Mouse (Mus musculus): ENCODE data around the gene Serpini1.
A peak's percentile ranks its signal among the peaks of the same experiment; 100 is the strongest.

Gene Serpini1

DNA sequence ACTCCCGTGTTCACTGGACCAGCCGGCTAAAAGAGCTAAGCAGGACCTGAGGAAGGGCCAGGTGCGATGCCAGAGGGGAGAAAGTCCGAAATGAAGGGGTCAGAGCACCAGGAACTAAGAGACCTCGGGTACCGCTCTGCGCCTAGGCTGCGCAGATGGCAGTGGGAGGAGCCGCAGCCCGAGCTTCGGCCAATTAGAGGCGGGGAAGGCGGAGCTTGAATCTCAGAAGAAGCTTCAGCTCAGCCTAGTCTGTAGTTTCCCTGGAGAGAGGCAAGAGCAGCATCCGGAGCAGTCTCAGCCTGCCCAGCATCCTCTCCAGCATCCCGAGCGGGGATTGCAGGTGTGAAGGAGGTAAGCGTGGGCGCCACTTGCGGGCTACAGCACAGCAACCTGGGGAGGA lies at the start of gene Serpini1:
Gene Serpini1 (plus strand): TSS at position 256 of the 400 bp plus-strand sequence.
- peak; percentile 81 for DNase-seq (ENCODE audit: low read depth, low spot score)

GRCm38 (mm10) chr3:75517631-75518250 lies 39.6 kb upstream of the Serpini1 start:
- peak; percentile 0 for DNase-seq (ENCODE audit: low read depth, low spot score)

DNA sequence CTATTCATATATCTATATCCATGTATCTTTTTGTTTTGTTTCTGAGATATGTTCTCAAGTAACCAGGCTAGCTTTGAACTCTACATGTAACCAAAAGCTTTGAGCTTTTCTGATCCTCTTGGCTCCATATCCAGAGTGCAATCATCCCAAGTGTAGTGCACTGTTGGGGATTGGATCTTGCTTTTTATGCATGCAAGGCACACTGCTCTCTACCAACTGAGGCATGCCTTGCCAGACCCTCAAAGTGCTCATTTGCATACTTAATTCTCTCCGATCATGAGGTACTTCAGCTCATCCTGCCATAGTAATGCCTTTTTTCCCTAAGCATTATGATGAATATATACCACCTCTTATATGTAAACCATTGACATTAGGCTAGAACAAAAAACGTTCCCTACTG lies 36.0 kb upstream of the Serpini1 start:
- DNase-seq (ENCODE audit: low read depth, low spot score): no peak

DNA sequence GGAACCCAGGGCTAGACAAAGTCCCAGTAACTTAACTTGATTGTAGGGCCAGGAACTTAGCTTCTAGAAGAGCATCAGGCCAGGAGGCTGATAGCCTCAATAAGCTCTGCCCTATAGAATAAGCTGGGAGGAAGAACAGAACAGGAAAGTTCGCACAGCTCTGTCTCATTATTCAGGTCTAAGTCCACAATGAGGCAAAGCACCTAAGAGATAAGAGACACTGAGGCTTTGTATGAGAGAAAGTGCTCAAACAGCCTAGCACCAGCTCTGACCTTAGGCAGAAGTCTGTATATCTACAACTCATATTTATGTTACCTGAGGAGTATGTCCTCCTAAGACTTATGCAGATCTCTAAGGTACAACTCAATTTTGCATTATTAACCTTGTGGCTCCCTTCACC lies 34.8 kb upstream of the Serpini1 start:
- no peak for DNase-seq (ENCODE audit: low read depth, low spot score)

- DNase-seq (ENCODE audit: low read depth, low spot score): no peak
Measured at GRCm38 (mm10) chr3:75531074-75531473, 26.3 kb upstream of the Serpini1 start.

GRCm38 (mm10) chr3:75534045-75534834 lies 23.1 kb upstream of the Serpini1 start:
- DNase-seq (ENCODE audit: low read depth, low spot score): no peak

DNA sequence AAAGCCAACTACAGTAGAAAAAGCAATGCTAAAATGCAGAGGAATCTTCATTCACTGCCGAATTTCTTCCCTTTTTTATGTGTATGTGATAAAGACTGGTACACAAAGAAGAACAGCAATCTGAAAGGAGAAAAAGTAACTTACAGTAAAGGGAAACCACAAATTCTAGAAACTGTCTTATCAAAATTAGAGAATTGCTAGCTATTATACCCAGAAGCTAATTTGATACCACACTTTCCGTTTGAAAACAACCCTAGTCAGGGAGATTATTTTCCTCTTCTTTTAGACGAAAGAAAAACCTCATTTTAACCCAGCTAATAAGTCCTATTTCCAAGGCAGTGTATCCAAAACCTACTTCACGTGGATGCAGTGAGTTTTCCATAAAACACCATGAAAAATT lies 16.1 kb upstream of the Serpini1 start:
- DNase-seq (ENCODE audit: low read depth, low spot score): no peak

DNA sequence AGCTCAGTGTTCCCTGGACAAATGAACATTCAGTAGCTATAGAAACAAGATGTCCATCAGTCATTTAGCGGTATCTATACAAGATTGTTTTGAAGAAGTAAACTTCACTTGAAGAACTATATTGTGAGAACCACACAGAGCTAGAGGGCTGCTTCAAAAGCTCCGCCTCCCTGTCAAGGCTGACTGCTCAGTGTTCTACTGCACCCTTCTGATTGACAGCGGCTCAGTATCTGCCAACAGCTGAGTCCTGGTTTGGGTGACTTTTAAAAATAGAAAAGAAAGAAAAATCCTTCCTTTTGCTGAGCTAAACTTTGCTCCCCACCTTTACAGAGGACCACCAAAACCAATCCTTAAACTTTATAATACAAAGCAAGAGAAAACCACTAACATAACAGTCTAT lies 14.5 kb upstream of the Serpini1 start:
- no peak for DNase-seq (ENCODE audit: low read depth, low spot score)

DNA sequence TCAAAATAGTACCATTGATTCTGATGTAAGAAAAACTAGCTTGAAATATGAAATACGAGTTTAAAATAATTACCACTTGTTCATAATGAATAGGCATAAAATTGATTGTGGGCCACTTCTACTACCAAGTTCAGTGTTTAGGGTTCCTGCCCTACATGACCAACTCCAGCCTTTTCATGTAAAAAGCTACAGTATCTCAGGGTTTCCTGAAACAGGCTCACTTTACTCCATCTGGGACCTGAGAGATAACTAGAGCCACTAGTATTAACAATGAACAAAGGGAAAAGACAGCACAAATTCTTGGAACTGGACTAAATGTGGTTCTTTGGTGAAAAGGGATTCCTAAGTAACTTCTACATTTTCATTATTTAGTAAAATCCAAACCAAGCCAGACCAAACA lies 13.1 kb upstream of the Serpini1 start:
- DNase-seq (ENCODE audit: low read depth, low spot score): no peak

- no peak for DNase-seq (ENCODE audit: low read depth, low spot score)
Measured at GRCm38 (mm10) chr3:75551248-75551647, 6.1 kb upstream of the Serpini1 start.

DNA sequence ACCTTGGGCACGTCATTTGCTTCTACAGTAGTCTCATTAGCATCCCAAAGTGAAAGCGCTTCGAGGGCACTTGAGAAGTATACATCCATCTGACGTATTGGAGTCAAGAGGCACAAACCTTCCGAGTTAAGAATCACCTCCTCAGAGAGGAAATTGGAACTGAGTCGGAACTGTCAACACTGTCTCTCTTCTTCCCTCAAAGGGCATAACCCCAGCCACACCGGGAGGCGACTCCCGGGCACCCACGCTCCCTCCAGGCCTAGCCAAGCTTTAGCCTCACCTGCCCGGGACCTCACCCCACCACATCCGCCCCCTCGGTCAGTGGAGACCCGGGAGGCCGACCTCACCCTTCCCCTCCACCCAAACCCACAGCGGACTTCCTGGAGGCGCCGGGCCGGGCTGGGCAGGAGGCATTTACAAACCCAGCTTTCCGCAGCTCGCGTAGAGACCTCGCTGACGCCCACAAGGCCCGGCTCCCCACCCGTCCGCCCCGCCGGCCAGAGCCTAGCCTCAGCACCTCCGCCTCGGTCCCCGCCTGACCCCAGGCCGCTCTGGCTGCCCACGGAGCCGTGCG lies 1.1 kb upstream of the Serpini1 start:
- DNase-seq (ENCODE audit: low read depth, low spot score): no peak

- DNase-seq (ENCODE audit: low read depth, low spot score): peak; percentile 100
Measured at GRCm38 (mm10) chr3:75556695-75557291, 554 bp upstream of the Serpini1 start, which contains the start of gene Pdcd10. Pdcd10 (minus strand) TSS chr3:75556856.

GRCm38 (mm10) chr3:75574074-75574473 lies 16.7 kb downstream of the Serpini1 start:
- no peak for DNase-seq (ENCODE audit: low read depth, low spot score)

GRCm38 (mm10) chr3:75575582-75575981 lies 18.2 kb downstream of the Serpini1 start:
- DNase-seq (ENCODE audit: low read depth, low spot score): no peak

DNA sequence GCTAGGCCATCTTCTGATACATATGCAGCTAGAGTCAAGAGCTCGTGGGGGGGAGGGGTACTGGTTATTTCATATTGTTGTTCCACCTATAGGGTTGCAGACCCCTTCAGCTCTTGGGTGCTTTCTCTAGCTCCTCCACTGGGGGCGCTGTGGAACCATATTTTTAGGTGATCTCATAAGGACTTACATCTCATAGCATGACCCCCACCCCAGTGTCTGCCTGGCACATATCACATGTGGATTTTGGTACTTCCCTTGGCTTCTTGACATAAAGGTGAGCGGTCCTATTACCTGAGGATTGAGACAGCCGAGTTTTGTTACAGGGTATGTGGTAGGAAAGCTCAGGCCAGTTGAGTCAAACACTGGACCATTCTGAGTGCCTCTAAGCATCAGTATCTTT lies 22.0 kb downstream of the Serpini1 start:
- no peak for DNase-seq (ENCODE audit: low read depth, low spot score)

DNA sequence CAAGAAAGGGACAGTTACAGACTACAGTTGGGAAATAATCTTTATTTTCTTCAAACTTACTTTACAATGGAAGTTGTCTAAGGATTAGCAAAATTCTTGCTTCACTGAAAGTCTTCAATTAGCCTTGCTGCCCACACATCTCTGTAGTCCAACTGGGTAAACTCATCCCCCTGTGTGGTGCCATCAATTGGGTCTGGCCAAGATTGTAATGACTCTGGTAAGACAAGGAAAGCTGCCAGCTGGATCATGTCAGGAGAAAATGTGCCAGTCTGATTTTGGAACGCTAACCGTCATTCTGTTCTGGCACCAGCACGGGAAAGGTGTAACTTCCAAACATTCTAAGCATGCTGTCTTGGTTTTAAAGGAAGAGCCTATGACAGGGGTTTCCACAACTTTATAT lies 25.9 kb downstream of the Serpini1 start:
- no peak for DNase-seq (ENCODE audit: low read depth, low spot score)

DNA sequence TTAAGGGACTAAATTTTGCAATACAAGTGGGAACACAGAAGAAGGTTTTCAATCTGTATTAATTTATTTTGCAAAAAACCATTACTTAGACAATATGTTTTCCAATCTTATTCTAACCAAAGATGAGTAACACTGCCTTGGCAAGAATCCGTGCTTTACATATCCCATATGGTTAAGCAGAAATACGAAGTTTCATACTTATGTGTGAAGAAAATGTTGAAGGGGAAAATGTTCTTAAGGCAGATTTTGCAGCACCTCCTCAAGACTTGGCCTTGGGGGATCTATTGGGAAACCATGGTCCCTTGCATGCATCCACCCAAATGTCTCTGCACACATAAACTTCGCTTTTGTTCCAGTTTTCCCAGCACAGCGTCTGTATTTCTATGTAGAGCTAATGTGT lies 27.6 kb downstream of the Serpini1 start:
- DNase-seq (ENCODE audit: low read depth, low spot score): no peak

GRCm38 (mm10) chr3:75611019-75611418 lies 53.7 kb downstream of the Serpini1 start:
- no peak for DNase-seq (ENCODE audit: low read depth, low spot score)

DNA sequence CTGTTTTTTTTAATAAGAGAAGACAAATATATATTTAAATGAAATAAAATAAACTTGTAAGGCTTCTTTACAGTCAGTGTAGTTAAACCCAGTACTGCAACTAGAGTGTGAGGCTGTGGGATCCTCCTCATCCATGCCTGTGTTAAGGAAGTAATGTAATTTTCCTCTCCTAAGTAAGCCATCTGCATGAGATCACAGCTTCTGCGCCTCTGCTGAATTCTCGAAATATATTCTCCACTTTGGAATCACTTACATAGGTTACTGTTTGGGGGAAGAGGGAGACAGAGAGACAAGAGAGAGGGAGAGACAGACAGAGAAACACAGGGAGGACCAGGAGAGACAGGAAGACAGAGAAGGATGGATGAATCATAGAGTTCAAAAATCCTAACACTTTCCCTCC lies 67.3 kb downstream of the Serpini1 start:
- no peak for DNase-seq (ENCODE audit: low read depth, low spot score)

DNA sequence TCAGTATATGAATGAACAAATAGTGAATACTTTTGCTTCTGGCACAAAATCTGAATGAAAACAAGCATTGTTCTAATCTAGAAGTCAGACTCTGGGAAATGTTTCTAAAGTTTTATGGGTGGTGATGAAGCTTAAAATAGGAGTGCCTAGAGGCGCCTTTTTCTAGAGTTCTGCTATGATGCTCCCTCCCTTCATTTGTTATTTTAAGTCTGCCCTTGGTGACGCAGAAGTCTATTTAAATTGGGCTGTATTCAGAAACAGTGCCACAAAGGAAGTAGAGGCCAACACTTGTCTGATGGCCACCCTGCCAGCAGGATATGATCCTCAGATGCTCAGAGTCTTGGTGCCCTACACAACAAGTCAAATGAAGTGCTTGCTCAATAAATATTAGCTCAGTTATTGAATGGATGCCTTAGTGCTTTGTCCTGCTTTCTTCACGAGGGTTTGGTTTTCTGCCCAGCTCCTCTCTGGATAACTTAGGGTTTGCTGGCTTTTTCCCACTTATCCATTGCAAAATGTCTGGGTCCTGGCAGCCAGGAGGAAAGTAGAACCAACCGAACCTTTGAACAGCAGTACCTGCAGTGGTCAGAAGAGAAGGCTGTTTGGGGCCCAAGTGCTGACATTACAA lies 73.8 kb downstream of the Serpini1 start:
- no peak for DNase-seq (ENCODE audit: low read depth, low spot score)

DNA sequence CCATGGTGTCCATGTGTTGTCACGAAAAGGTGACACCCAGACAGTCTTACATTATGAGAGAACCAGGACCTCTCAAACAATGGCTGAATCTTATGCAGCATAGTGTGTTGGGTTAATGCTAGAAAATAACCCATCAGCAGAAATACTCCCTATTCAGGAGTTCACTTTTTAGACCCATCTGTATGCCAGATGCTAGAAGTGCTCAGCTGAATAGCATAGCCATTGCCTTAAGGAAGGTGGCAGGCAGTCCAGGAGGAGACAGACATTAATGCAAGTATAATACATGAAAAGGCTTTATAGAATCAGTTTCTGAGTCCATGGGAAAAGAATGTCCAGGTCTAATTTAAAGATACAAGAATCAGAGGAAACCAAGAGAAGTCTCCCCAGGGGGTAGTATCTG lies 75.9 kb downstream of the Serpini1 start:
- DNase-seq (ENCODE audit: low read depth, low spot score): no peak

GRCm38 (mm10) chr3:75633635-75634034 lies 76.3 kb downstream of the Serpini1 start:
- no peak for DNase-seq (ENCODE audit: low read depth, low spot score)

All from retina, postnatal 7 days (tissue).